Mouse (Mus musculus) intestine, postnatal 0 days (tissue): ENCODE measurements at regions not wholly inside any gene's neighbourhood (a gene's known extent, or its start where the extent isn't known, plus 50 kb on each side); places are given as distances from the start of the nearest gene placed in this dataset.

Source experiments
- ATAC-seq: fragments of 200-750 bp; cut with Nextera tagmentation; 2 replicates; pipeline ENCODE4 v1.8.0; 2017; ENCODE audit warnings: mild to moderate bottlenecking, moderate TSS enrichment, moderate library complexity
- H3K27ac ChIP-seq: fragments of 300-500 bp; sonication (generic); 2 replicates; pipeline ENCODE4 v1.5.1; 2014; ENCODE audit warnings: mild to moderate bottlenecking, low read depth, low read length, moderate library complexity
- H3K27me3 ChIP-seq: fragments of 300-500 bp; sonication (generic); replicated peaks from 2 replicates; pipeline ENCODE4 v1.6.1; 2014; ENCODE audit warnings: low read length, mixed read lengths; ENCODE audit not compliant: control insufficient read depth, insufficient read depth
- H3K36me3 ChIP-seq: fragments of 300-500 bp; sonication (generic); 2 replicates; pipeline ENCODE4 v1.6.1; 2014; ENCODE audit warnings: mild to moderate bottlenecking, moderate library complexity; ENCODE audit not compliant: control insufficient read depth, insufficient read depth
- H3K4me1 ChIP-seq: fragments of 300-500 bp; sonication (generic); replicated peaks from 2 replicates; pipeline ENCODE4 v1.6.1; 2014; ENCODE audit warnings: antibody characterized with exemption, low read length, mixed read lengths; ENCODE audit not compliant: control insufficient read depth, insufficient read depth
- H3K4me2 ChIP-seq: fragments of 300-500 bp; sonication (generic); replicated peaks from 2 replicates; pipeline ENCODE4 v1.6.1; 2014; ENCODE audit warnings: low read depth, mild to moderate bottlenecking, moderate library complexity
- H3K4me3 ChIP-seq: fragments of 300-500 bp; sonication (generic); 2 replicates; pipeline ENCODE4 v1.5.1; 2014; ENCODE audit warnings: low read depth, low read length
- H3K9ac ChIP-seq: fragments of 300-500 bp; sonication (generic); 2 replicates; pipeline ENCODE4 v1.6.1; 2014; ENCODE audit warnings: mild to moderate bottlenecking, low read depth, low read length
- H3K9me3 ChIP-seq: fragments of 300-500 bp; sonication (generic); 2 replicates; pipeline ENCODE4 v1.6.1; 2016; ENCODE audit warnings: mixed run types; ENCODE audit not compliant: control insufficient read depth
- CTCF ChIP-seq: sonication (generic); IDR thresholded peaks from 2 replicates; pipeline ENCODE4 v1.5.1; 2016; ENCODE audit warnings: low read depth, mild to moderate bottlenecking, control low read depth, antibody characterized with exemption, moderate library complexity
- WGBS: fragments of 180-500 bp; shearing (Covaris S2); extraction: QIAGEN DNeasy Blood & Tissue Kit; methylation state at CpG from one replicate; pipeline ENCODE4 v1.1.7; 2014; 5-methylcytosine and 5-hydroxymethylcytosine counted together

GRCm38 (mm10) chr7:121214181-121214580, 132.7 kb downstream of the Otoa start:
- 75% methylated on average over 8 of the region's 8 CpGs for WGBS

DNA sequence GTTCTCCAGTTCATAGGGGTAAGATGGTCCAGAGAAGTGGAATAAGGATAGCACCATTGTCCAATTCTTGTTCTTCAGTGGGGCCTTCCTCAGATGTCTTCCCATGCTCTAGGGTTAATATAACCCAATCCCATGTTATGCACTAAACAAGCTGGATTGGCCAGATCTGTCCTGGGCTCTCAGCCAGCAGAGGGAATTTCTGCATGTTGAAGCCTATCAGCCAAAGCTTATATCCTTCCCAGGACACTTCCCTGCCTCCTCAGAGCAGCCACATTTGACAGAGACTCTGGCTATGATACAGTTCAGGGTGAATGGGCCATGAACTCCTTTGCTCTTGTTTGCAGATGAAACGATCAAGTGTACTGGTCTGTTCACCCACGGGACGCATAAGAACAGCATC, 133.6 kb downstream of the Otoa start:
- no peak for ATAC-seq
- Histone ChIP-seq H3K27ac (no peak overlapping the region), H3K27me3 (no peaks in the 10 kb centered on the region), H3K4me2 (no peak overlapping the region), H3K4me3 (no peak overlapping the region), H3K9ac (no peak overlapping the region), H3K9me3 (no peaks in the 10 kb centered on the region), H3K36me3 (no peaks in the 10 kb centered on the region), H3K4me1 (no peaks in the 10 kb centered on the region)
- no peak for TF ChIP-seq CTCF
- WGBS, result 59% methylated on average over 3 of the region's 3 CpGs

More at GRCm38 (mm10) chr7:121214181-121214580, 132.7 kb downstream of the Otoa start:
- no peaks in the 10 kb centered on the region for H3K9me3 ChIP-seq
- no peaks in the 10 kb centered on the region for H3K4me1 ChIP-seq
- H3K27me3 ChIP-seq, result no peaks in the 10 kb centered on the region
- no peak overlapping the region for H3K4me2 ChIP-seq
- TF ChIP-seq CTCF, result no peak
- no peaks in the 10 kb centered on the region for H3K36me3 ChIP-seq
- no peak overlapping the region for H3K4me3 ChIP-seq
- no peak for ATAC-seq
- H3K27ac ChIP-seq, result no peak overlapping the region
- no peak overlapping the region for H3K9ac ChIP-seq

GRCm38 (mm10) chr7:121215735-121216134, 134.3 kb downstream of the Otoa start:
- Histone ChIP-seq H3K27ac (no peak overlapping the region), H3K27me3 (no peaks in the 10 kb centered on the region), H3K36me3 (no peaks in the 10 kb centered on the region), H3K4me3 (no peak overlapping the region), H3K4me1 (no peaks in the 10 kb centered on the region), H3K9ac (no peak overlapping the region), H3K9me3 (no peaks in the 10 kb centered on the region), H3K4me2 (no peak overlapping the region)
- WGBS, result 78% methylated on average over 1 of the region's 1 CpGs
- no peak for TF ChIP-seq CTCF
- ATAC-seq, result no peak

DNA sequence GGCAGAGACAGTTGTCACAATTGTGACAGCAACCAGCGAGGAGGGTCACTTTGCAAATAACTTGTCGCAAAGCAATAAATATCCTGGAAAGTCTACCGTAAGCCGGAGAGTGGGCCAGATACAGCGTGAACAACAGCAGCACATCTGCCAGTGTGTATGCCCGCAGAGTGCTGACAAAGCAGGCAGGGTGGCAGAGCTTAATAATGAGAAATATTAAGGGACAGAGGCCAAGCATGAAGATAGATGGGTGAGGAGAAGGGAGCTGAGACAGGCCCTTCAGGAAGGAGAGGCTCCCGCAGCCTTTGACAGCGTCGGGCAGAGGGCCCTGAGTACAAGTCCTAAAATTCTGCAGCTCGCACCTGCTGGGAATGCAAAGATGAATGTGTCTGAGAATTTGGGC, 136.6 kb downstream of the Otoa start:
- WGBS, result 77% methylated on average over 10 of the region's 10 CpGs
- no peak for ATAC-seq
- H3K27ac ChIP-seq, result no peak overlapping the region
- H3K4me1 ChIP-seq, result no peaks in the 10 kb centered on the region
- TF ChIP-seq CTCF, result no peak
- H3K36me3 ChIP-seq, result no peaks in the 10 kb centered on the region
- no peak overlapping the region for H3K9ac ChIP-seq
- H3K4me3 ChIP-seq, result no peak overlapping the region
- H3K4me2 ChIP-seq, result no peak overlapping the region
- no peaks in the 10 kb centered on the region for H3K9me3 ChIP-seq
- H3K27me3 ChIP-seq, result no peaks in the 10 kb centered on the region

- H3K4me3 ChIP-seq, result no peak overlapping the region
- no peaks in the 10 kb centered on the region for H3K4me1 ChIP-seq
- no peak overlapping the region for H3K27ac ChIP-seq
- H3K36me3 ChIP-seq, result no peaks in the 10 kb centered on the region
- no peak for TF ChIP-seq CTCF
- no peak for ATAC-seq
- no peak overlapping the region for H3K4me2 ChIP-seq
- H3K9ac ChIP-seq, result no peak overlapping the region
- H3K27me3 ChIP-seq, result no peaks in the 10 kb centered on the region
- H3K9me3 ChIP-seq, result no peaks in the 10 kb centered on the region
- 88% methylated on average over 7 of the region's 7 CpGs for WGBS
Observed at GRCm38 (mm10) chr7:121221158-121221557, 139.7 kb downstream of the Otoa start.

GRCm38 (mm10) chr7:121231881-121232280, 150.4 kb downstream of the Otoa start:
- no peaks in the 10 kb centered on the region for H3K9me3 ChIP-seq
- no peaks in the 10 kb centered on the region for H3K27me3 ChIP-seq
- no peaks in the 10 kb centered on the region for H3K36me3 ChIP-seq
- no peak overlapping the region for H3K4me3 ChIP-seq
- H3K27ac ChIP-seq, result no peak overlapping the region
- no peak for TF ChIP-seq CTCF
- H3K4me2 ChIP-seq, result no peak overlapping the region
- no peaks in the 10 kb centered on the region for H3K4me1 ChIP-seq
- no peak for ATAC-seq
- no peak overlapping the region for H3K9ac ChIP-seq
- WGBS, result 77% methylated on average over 3 of the region's 3 CpGs

- Histone ChIP-seq H3K27ac (no peak overlapping the region), H3K36me3 (no peaks in the 10 kb centered on the region), H3K9me3 (no peaks in the 10 kb centered on the region), H3K27me3 (no peaks in the 10 kb centered on the region), H3K4me1 (no peaks in the 10 kb centered on the region), H3K4me3 (no peak overlapping the region), H3K9ac (no peak overlapping the region), H3K4me2 (no peak overlapping the region)
- WGBS, result 63% methylated on average over 6 of the region's 6 CpGs
- no peak for TF ChIP-seq CTCF
- no peak for ATAC-seq
Observed at GRCm38 (mm10) chr7:121234831-121235230, 153.4 kb downstream of the Otoa start.
